Mouse (Mus musculus) heart, adult 18-20 months (tissue): ENCODE results near the gene Zfp963. TPM values are rescaled to one million over a fixed set of nuclear protein-coding genes. Genes with fewer than 3 reads are reported as not detected.
"Not testable (repeated sequence)": the region's sequence is repeated elsewhere in the genome, so short reads cannot be mapped to it uniquely, and the experiment has no call there.

Source experiments
- DNase-seq, 2 experiments: peaks; one replicate each; pipeline ENCODE4 v3.0.0; 2021 to 2022; ENCODE audit warnings: mixed read lengths in 1 of 2
- total RNA-seq, 2 experiments: library from RNA; stranded (reverse); gene quantifications; 2 replicates each; pipeline ENCODE4 v1.2.3; 2021

Gene Zfp963
- total RNA-seq, 2 experiments from 2014 or later: 2.9 to 3.0 TPM

DNA sequence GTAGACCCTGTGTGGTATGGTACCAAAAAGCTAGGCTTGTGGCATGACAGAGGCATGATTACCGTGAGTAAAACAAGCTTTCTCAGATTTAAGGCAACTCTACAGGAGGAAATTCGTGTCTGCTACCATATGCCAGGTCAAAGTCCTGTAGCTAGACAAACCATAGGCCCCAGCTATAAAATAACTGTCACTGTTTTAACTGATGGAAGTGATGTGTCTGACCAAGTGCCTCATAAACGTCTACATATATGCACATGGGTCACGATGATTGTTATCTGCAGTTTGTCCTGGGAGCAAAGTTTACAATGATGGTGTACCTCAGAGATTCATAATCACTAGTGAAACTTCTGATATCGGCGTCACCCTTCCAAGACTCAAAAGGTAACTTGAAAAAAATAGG lies 9.0 kb downstream of the Zfp963 start:
- DNase-seq: no peak

DNA sequence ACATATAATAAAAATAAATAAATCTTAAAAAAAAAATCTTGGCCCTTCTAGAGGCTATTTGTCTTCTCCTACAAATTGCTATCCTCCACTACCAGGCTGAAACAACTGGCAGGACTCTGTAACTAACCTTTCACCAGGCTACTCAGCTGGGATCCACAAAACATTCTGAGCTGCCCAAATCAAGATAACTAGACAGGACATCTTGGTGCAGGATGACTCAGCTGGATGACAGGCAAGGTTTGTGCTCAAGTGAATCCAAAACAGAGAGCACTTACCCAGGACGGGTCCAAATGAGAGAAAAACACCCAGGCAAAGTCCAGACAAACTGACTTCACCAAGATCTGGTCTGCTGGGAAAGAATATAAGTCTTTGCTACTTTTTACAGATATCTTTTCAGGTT lies 14.3 kb downstream of the Zfp963 start:
- DNase-seq: no peak

DNA sequence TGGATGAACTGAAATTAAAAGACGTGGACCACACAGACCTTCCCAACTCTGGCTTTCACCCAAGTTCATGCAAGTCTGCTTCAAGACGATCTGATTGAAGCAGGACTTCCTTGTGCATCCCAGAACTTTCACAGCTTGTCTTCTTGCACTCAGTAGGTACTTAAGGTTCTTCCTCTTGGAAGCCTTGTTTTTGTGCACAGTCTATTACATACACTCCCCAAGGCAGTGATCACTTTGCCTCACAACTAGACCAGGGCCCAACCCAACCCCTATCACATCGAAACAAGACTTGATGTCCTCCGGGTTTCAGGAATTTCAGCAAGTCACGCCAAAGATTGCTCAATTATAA lies 32.6 kb downstream of the Zfp963 start:
- DNase-seq: no peak

- DNase-seq: peak; percentile 95 to 99
These were observed 33.2 kb downstream of the Zfp963 start for GRCm38 (mm10) chr8:69716403-69717231.

DNA sequence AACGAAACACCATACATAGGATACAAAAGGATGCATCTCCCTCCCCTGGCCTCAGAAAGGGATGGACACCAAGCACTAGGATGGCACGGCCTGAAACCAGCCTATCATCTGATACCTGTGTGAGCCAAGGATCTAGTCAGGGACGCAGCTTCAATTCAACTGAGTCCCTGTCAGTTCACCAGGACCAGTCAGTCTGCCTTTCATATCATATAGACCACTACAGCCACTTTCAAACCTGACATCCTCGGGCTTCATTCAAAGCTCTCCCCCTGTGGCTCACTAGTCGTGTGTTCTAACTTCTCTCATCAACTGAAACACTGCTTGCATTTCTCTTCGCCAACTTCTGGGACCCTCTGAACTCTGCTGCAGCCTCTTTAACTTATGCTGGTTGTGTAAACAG lies 34.4 kb downstream of the Zfp963 start:
- DNase-seq: no peak

GRCm38 (mm10) chr8:69713516-69713915 lies 36.3 kb downstream of the Zfp963 start:
- no peak for DNase-seq

GRCm38 (mm10) chr8:69710624-69711023 lies 39.1 kb downstream of the Zfp963 start, which contains the start of gene Zfp869:
Gene Zfp869, minus strand, starts transcription at chr8:69710724.
- not testable (repeated sequence) for DNase-seq

GRCm38 (mm10) chr8:69701810-69702209 lies 48.0 kb downstream of the Zfp963 start:
- no peak for DNase-seq

Other genes starting within 250 kb of the Zfp963 start
- not detected for gene Gm7697, start 227.0 kb downstream of the Zfp963 start, total RNA-seq
- 1 to 10 TPM; 6.2 to 7.0 TPM for gene Zfp868, start 124.4 kb downstream of the Zfp963 start, total RNA-seq
- gene Zfp964, start 95.5 kb downstream of the Zfp963 start, total RNA-seq: 1 to 10 TPM; 1.2 to 1.4 TPM
- gene Zfp869, start 39.2 kb downstream of the Zfp963 start, total RNA-seq: 10 to 100 TPM; 13.3 to 16.4 TPM
- 1 to 10 TPM; 1.7 to 4.0 TPM for gene Gm20422, start 24.9 kb upstream of the Zfp963 start, total RNA-seq
- gene Atp13a1, start 41.2 kb upstream of the Zfp963 start, total RNA-seq: 10 to 100 TPM; 12.5 to 12.9 TPM
- gene Zfp866, start 41.2 kb upstream of the Zfp963 start, total RNA-seq: 10 to 100 TPM; 15.1 to 17.6 TPM
- 1 to 10 TPM; 4.2 to 7.4 TPM for gene Gmip, start 58.7 kb upstream of the Zfp963 start, total RNA-seq
- gene Lpar2, start 72.5 kb upstream of the Zfp963 start, total RNA-seq: under 1 TPM; 0.12 to 0.33 TPM
- gene Pbx4, start 82.5 kb upstream of the Zfp963 start, total RNA-seq: not detected
- 1 to 10 TPM; 1.2 to 1.4 TPM for gene Cilp2, start 137.7 kb upstream of the Zfp963 start, total RNA-seq
- gene Tssk6, start 152.2 kb upstream of the Zfp963 start, total RNA-seq: under 1 TPM in 1 of 2 experiments, not detected in 1; 0.25 TPM
- gene Ndufa13, start 152.6 kb upstream of the Zfp963 start, total RNA-seq: 100 to 1,000 TPM; 455 to 494 TPM
- 10 to 100 TPM; 13.7 to 14.2 TPM for gene Yjefn3, start 152.7 kb upstream of the Zfp963 start, total RNA-seq
- 10 to 100 TPM; 30.6 to 32.7 TPM for gene Gatad2a, start 246.4 kb upstream of the Zfp963 start, total RNA-seq